Mouse (Mus musculus) stomach, postnatal 0 days (tissue): ENCODE results near the gene Gstm2. TPM values are rescaled to one million over a fixed set of nuclear protein-coding genes. Genes with fewer than 3 reads are reported as not detected.
"Not testable (repeated sequence)": the region's sequence is repeated elsewhere in the genome, so short reads cannot be mapped to it uniquely, and the experiment has no call there.

Experiments
- ATAC-seq: fragments of 200-750 bp; cut with Nextera tagmentation; 2 replicates; pipeline ENCODE4 v1.8.0; 2017; ENCODE audit not compliant: low FRiP score, low TSS enrichment
- DNase-seq: peaks from one replicate; pipeline ENCODE4 v3.0.0-alpha.2; 2016; ENCODE audit warnings: low spot score
- H3K27ac ChIP-seq: fragments of 300-500 bp; sonication (generic); replicated peaks from 2 replicates; pipeline ENCODE4 v1.5.1; 2014; ENCODE audit warnings: mild to moderate bottlenecking, control low read depth
- H3K27me3 ChIP-seq: fragments of 300-500 bp; sonication (generic); 2 replicates; pipeline ENCODE4 v1.6.1; 2014; ENCODE audit warnings: low read length; ENCODE audit not compliant: control insufficient read depth, insufficient read depth
- H3K36me3 ChIP-seq: fragments of 300-500 bp; sonication (generic); 2 replicates; pipeline ENCODE4 v1.6.1; 2014; ENCODE audit warnings: low read length, mixed read lengths; ENCODE audit not compliant: control insufficient read depth, insufficient read depth
- H3K4me1 ChIP-seq: fragments of 300-500 bp; sonication (generic); replicated peaks from 2 replicates; pipeline ENCODE4 v1.6.1; 2014; ENCODE audit warnings: antibody characterized with exemption; ENCODE audit not compliant: control insufficient read depth, insufficient read depth
- H3K4me2 ChIP-seq: fragments of 300-500 bp; sonication (generic); replicated peaks from 2 replicates; pipeline ENCODE4 v1.6.1; 2014; ENCODE audit warnings: low read depth, mild to moderate bottlenecking, control low read depth, moderate library complexity
- H3K4me3 ChIP-seq: fragments of 300-500 bp; sonication (generic); 2 replicates; pipeline ENCODE4 v1.5.1; 2014; ENCODE audit warnings: low read depth, low read length, control low read depth
- H3K9ac ChIP-seq: fragments of 300-500 bp; sonication (generic); 2 replicates; pipeline ENCODE4 v1.6.1; 2014; ENCODE audit warnings: mild to moderate bottlenecking, low read length, control low read depth, mixed read lengths
- H3K9me3 ChIP-seq: fragments of 300-500 bp; sonication (generic); 2 replicates; pipeline ENCODE4 v1.6.1; 2016; ENCODE audit warnings: low read length; ENCODE audit not compliant: control insufficient read depth
- CTCF ChIP-seq: IDR thresholded peaks from 2 replicates; pipeline ENCODE4 v1.5.1; 2016; ENCODE audit warnings: antibody characterized with exemption, low read depth, mild to moderate bottlenecking, moderate library complexity
- EP300 ChIP-seq: optimal IDR thresholded peaks from 2 replicates; pipeline ENCODE3; 2016; ENCODE audit warnings: antibody characterized with exemption
- WGBS: fragments of 180-500 bp; shearing (Covaris S2); extraction: QIAGEN DNeasy Blood & Tissue Kit; methylation state at CpG from one replicate; pipeline ENCODE4 v1.1.7; 2014; 5-methylcytosine and 5-hydroxymethylcytosine counted together
- polyA plus RNA-seq: library from polyadenylated mRNA; unstranded; fragments of >200 nt; fragmentation: Nextera tagmentation; extraction: Ambion mirVana; gene quantifications from 2 replicates; pipeline ENCODE4 v1.2.1, GENCODE M21; 2015

Gstm2 gene
- polyA plus RNA-seq, 1 experiment from 2014 or later: 195 TPM

GRCm38 (mm10) chr3:108025318-108025717 is 39.1 kb upstream of the Gstm2 start:
- H3K27me3 ChIP-seq: no peaks in the 10 kb centered on the region
- 43% methylated on average over 4 of the region's 4 CpGs for WGBS
- no peak overlapping the region for H3K4me2 ChIP-seq
- peak overlapping the region; percentile 56; the same call in 1 of the 2 replicates for H3K27ac ChIP-seq
- no peak overlapping the region for H3K4me3 ChIP-seq
- H3K4me1 ChIP-seq: no peaks in the 10 kb centered on the region
- H3K36me3 ChIP-seq: no peaks in the 10 kb centered on the region
- no peak for TF ChIP-seq EP300
- no peak for TF ChIP-seq CTCF
- ATAC-seq (peak; percentile 46; the same call in 1 of the 2 replicates), DNase-seq (peak; percentile 47)
- H3K9me3 ChIP-seq: no peaks in the 10 kb centered on the region
- no peak overlapping the region for H3K9ac ChIP-seq

GRCm38 (mm10) chr3:108022650-108023049 is 36.4 kb upstream of the Gstm2 start:
- Histone ChIP-seq H3K9ac (no peak overlapping the region), H3K4me2 (no peak overlapping the region), H3K27ac (no peak overlapping the region), H3K36me3 (no peaks in the 10 kb centered on the region), H3K4me3 (no peak overlapping the region), H3K4me1 (peaks cover 3% of the 10 kb centered on the region), H3K9me3 (no peaks in the 10 kb centered on the region), H3K27me3 (no peaks in the 10 kb centered on the region)
- TF ChIP-seq CTCF (no peak), EP300 (no peak)
- ATAC-seq (no peak), DNase-seq (peak; percentile 58)
- WGBS: 27% methylated on average over 6 of the region's 6 CpGs

GRCm38 (mm10) chr3:108020351-108021022 is 34.2 kb upstream of the Gstm2 start:
- WGBS: 74% methylated on average over 11 of the region's 11 CpGs
- not testable (repeated sequence) for H3K36me3 ChIP-seq, H3K27me3 ChIP-seq, H3K4me3 ChIP-seq, H3K9me3 ChIP-seq, ATAC-seq, H3K27ac ChIP-seq, DNase-seq, H3K9ac ChIP-seq, H3K4me1 ChIP-seq, H3K4me2 ChIP-seq

DNA sequence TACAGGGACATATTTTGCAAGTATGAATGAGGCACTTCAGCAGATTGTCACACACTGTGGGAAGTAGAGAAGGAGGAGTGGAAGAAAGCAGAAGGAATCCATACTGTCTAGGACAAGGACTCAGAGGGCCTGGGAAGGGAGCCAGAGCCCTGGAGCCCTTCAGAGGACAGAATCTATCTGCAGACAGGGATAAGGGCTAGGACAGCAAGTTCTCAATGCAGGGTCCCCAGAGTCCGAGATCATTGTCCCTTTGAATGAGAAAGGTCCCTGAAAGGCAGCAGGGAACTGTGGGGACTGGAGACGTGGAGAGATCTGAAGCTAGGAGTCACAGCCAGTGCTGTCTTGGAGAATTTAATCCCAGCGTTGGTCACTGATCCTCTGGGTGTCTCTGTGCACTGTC is 33.0 kb upstream of the Gstm2 start:
- not testable (repeated sequence) for ATAC-seq, H3K9ac ChIP-seq, H3K27me3 ChIP-seq, H3K4me1 ChIP-seq, DNase-seq, H3K9me3 ChIP-seq, H3K4me3 ChIP-seq, H3K4me2 ChIP-seq, H3K27ac ChIP-seq, H3K36me3 ChIP-seq
- 78% methylated on average over 3 of the region's 3 CpGs for WGBS

DNA sequence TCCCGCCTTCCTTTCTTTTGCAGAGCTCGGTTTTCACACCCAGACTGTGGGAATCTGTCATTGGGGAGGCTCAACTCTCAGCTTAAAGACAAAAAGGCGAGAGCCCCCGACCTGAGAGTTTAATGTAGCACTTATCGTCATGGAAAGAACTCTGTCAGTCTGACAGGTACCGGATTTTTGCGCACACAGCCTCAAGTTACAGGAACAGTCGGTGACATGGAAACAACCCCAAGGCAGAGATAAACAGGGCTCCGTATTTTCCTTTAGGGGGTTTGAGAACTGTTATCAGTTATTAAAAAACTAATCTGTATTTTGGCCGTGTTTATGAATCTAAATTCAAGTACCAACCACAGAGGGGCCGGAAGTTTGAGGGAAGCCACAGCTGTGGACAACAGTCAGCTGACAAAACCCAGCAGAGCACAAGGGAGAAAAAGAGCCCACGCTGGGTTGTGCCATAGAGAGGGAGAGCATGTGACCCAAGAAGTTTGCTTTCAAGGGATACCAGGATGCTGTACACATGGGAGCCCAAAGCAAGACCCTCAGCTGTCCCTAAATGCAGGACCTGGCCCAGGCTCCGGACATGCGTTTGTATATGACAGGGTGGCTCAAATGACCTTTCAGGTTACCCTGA is 32.1 kb upstream of the Gstm2 start:
- Histone ChIP-seq H3K9me3 (no peaks in the 10 kb centered on the region), H3K36me3 (no peaks in the 10 kb centered on the region), H3K27ac (peak overlapping the region; percentile 96), H3K4me1 (peaks cover 6% of the 10 kb centered on the region), H3K4me2 (peak overlapping the region; percentile 68), H3K9ac (peak overlapping the region; percentile 43; the same call in 1 of the 2 replicates), H3K27me3 (no peaks in the 10 kb centered on the region), H3K4me3 (peak overlapping the region; percentile 43)
- ATAC-seq: no peak
- WGBS: 18% methylated on average over 14 of the region's 14 CpGs
- no peak for DNase-seq
- TF ChIP-seq EP300: no peak
- no peak for TF ChIP-seq CTCF

DNA sequence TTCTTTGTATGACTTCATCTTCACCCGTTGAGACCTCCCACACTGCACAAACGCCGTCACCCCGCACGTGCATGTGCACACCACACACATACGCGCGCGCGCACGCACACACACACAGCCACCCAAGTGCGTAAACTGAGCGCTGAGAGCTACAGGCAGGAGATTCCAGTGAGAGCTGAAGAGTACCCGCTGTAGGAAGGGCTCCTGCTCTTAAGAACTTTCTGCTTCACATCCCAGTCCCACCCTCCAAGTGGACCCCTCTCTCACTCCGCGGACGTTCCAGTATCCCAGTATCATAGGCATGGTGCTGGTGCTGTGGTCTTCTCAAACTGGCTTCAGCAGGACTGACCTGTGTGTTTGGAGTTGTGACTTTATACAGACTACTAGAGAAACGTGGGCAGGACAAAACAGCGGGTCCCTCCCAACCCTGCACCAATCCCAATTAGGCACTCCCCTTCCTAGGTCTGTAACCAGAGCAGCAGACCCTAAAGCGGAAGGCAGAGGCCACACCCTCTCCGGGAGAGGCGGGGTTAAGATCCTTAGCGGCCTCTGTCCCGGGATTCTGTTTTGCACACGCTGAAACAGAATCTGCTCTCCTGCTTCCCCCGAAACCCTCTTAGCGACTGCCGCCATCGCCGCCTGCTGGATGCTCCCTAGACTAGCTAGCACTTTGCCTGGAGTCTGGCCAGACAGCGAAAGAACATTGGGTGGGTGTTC is 31.4 kb upstream of the Gstm2 start, which contains the start of gene Gstm1:
Gstm1 (minus strand) TSS at position 501 of the 717 bp plus-strand sequence.
- Histone ChIP-seq H3K9me3 (no peaks in the 10 kb centered on the region), H3K9ac (peak within 1 kb of the TSS; percentile 55), H3K4me3 (peak within 1 kb of the TSS; percentile 43), H3K27me3 (no peaks in the 10 kb centered on the region), H3K36me3 (no peaks in the 10 kb centered on the region), H3K4me1 (peaks cover 6% of the 10 kb centered on the region), H3K4me2 (peak within 1 kb of the TSS; percentile 68), H3K27ac (peak within 1 kb of the TSS; percentile 96)
- under 1% methylated on average over 31 of the region's 31 CpGs for WGBS
- DNase-seq: peak; percentile 97
- TF ChIP-seq EP300: no peak
- peak; percentile 98 for TF ChIP-seq CTCF
- peak; percentile 97 for ATAC-seq

GRCm38 (mm10) chr3:108016468-108016867 is 30.2 kb upstream of the Gstm2 start:
- WGBS: 81% methylated on average over 5 of the region's 5 CpGs
- Histone ChIP-seq H3K9ac (0 out of 2 replicates have a peak overlapping the region, but pooled peaks have one; percentile 55), H3K4me3 (peak overlapping the region; percentile 43; the same call in 1 of the 2 replicates), H3K4me2 (peak overlapping the region; percentile 68)
- not testable (repeated sequence) for DNase-seq, H3K4me1 ChIP-seq, H3K9me3 ChIP-seq, H3K27me3 ChIP-seq, ATAC-seq, H3K27ac ChIP-seq, H3K36me3 ChIP-seq
